ENCODE assay signal across 10 mouse cellular contexts in the genomic region with DNA sequence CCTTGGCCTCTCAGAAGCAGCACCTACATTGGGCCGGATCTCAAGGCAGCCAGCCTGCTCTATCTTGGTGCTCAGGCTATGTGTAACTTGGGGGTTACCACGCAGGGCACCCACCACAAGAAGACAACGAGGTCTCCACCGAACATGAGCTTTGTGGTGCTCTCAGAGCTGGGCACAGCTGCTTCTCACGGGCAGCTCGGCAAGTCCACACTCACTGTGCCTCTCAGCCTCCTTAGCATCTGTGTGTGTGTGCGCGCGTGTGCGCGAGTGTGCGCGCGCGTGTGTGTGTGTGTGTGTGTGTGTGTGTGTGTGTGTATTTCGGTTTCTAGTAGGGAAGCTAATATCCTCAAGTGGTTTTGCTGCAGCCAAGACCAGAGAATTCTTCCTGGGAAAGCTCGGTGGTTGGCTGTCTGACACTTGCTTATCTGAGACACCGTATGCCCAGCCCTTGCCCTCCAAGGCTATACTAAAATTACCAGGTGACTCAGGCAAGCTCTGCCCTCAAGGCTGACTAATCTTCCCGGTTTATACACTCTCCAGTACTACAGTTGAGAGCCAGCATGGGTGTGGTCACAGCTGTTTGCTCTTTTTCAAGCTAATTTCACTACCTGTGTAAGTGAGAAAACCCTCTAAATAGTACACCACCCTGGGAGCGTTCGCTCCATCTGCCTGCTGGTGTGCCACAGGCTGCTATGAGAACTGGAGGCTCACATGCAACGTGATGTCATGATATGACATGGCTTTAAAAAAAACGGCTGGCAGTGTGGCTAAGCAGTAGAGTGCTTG. TPM values are rescaled to one million over a fixed set of nuclear protein-coding genes. Genes with fewer than 3 reads are reported as not detected.
A peak's percentile ranks its signal among the peaks of the same experiment; 100 is the strongest.
DNase-seq lines count a peak whose midpoint lies in the region; ATAC-seq and TF ChIP-seq lines count a peak whose summit lies in the region.
"Had no signal": no experiment of that assay in that cellular context is flagged by ENCODE, and none has a peak within 500 bp of the region (broad histone marks: within the 10 kb centered on the region; RNA-seq: fewer than 3 reads in every experiment).

No protein-coding gene starts in this region.

- no peaks in the 10 kb centered on the region for H3K9me3 ChIP-seq in forebrain, embryonic 11.5 days (ENCODE audit: control insufficient read depth, low read length)
- no peaks in the 10 kb centered on the region for H3K9me3 ChIP-seq in forebrain, embryonic 13.5 days (replicated peaks)
- no peaks in the 10 kb centered on the region for H3K9me3 ChIP-seq in ES-E14 (ENCODE audit: control insufficient read depth, insufficient read depth, low read depth, low read length)
- no peaks in the 10 kb centered on the region for H3K9me3 ChIP-seq in heart, embryonic 13.5 days

- no peak overlapping the region for H3K27ac ChIP-seq in forebrain, embryonic 11.5 days (ENCODE audit: low read depth, low read length)
- no peak overlapping the region for H3K27ac ChIP-seq in forebrain, embryonic 13.5 days
- H3K27ac ChIP-seq in ES-E14 (ENCODE audit: insufficient read depth, low read depth, low read length, poor library complexity, severe bottlenecking), result peak overlapping the region; percentile 42
- H3K27ac ChIP-seq in heart, embryonic 13.5 days (replicated peaks), result peak overlapping the region; percentile 67
- H3K27ac ChIP-seq in left cerebral cortex, adult 2 months, result no peak overlapping the region

- in situ Hi-C loops in ES-E14 (cut with MboI; ENCODE audit: low sequenced_read_pairs in 2 of 2, unreplicated experiment in 2 of 2), result no loop called here

- WGBS in forebrain, embryonic 11.5 days, result 89% methylated on average over 23 of the region's 23 CpGs
- 92% methylated on average over 23 of the region's 23 CpGs for WGBS in forebrain, embryonic 13.5 days
- WGBS in heart, embryonic 13.5 days, result 61% methylated on average over 23 of the region's 23 CpGs

- intact Hi-C loops in left cerebral cortex, adult 2 months (cut with DNase I), result no loop called here

- no peak overlapping the region for H3K4me3 ChIP-seq in forebrain, embryonic 11.5 days (ENCODE audit: low read depth, low read length)
- H3K4me3 ChIP-seq in forebrain, embryonic 13.5 days, result no peak overlapping the region
- H3K4me3 ChIP-seq in ES-E14 (ENCODE audit: insufficient read depth in 1 of 2, low read depth in 1 of 2, low read length in 2 of 2, poor library complexity in 1 of 2, severe bottlenecking in 1 of 2), result peak overlapping the region; percentile 29 to 66; a peak in 3 of 4 replicates
- no peak overlapping the region for H3K4me3 ChIP-seq in heart, embryonic 13.5 days
- no peak overlapping the region for H3K4me3 ChIP-seq in left cerebral cortex, adult 2 months

- H3K9ac ChIP-seq in forebrain, embryonic 11.5 days (ENCODE audit: low read length), result no peak overlapping the region
- H3K9ac ChIP-seq in forebrain, embryonic 13.5 days, result no peak overlapping the region
- H3K9ac ChIP-seq in ES-E14 (ENCODE audit: insufficient read depth, low read depth, low read length, poor library complexity, severe bottlenecking), result peak overlapping the region; percentile 59
- 0 out of 2 replicates have a peak overlapping the region, but pooled peaks have one; percentile 40 for H3K9ac ChIP-seq in heart, embryonic 13.5 days

- H3K27me3 ChIP-seq in forebrain, embryonic 11.5 days (ENCODE audit: control insufficient read depth, insufficient read depth, low read length), result no peaks in the 10 kb centered on the region
- no peaks in the 10 kb centered on the region for H3K27me3 ChIP-seq in forebrain, embryonic 13.5 days
- no peaks in the 10 kb centered on the region for H3K27me3 ChIP-seq in heart, embryonic 13.5 days (replicated peaks)

- no peak for ATAC-seq in forebrain, embryonic 11.5 days (replicated peaks; ENCODE audit: low FRiP score)
- ATAC-seq in forebrain, embryonic 13.5 days, result no peak
- ATAC-seq in heart, embryonic 13.5 days (ENCODE audit: extremely low read depth, insufficient number of reproducible peaks, low FRiP score, low TSS enrichment), result no peak

- no peaks in the 10 kb centered on the region for H3K36me3 ChIP-seq in forebrain, embryonic 11.5 days (ENCODE audit: control insufficient read depth, insufficient read depth, low read length)
- no peaks in the 10 kb centered on the region for H3K36me3 ChIP-seq in forebrain, embryonic 13.5 days (ENCODE audit: poor library complexity, severe bottlenecking)
- 0 out of 2 replicates have a peak, but pooled peaks cover 4% of the 10 kb centered on the region for H3K36me3 ChIP-seq in ES-E14 (ENCODE audit: control insufficient read depth, insufficient read depth, low read length, poor library complexity, severe bottlenecking)
- H3K36me3 ChIP-seq in heart, embryonic 13.5 days, result no peaks in the 10 kb centered on the region

- peak; percentile 44 for DNase-seq in forebrain, embryonic 11.5 days (ENCODE audit: low spot score)
- DNase-seq in ES-E14 (ENCODE audit: low read depth, low spot score), result no peak
- DNase-seq in lung, postnatal 10 days, result peak; percentile 60
- no peak for DNase-seq in left cerebral cortex, adult 2 months (ENCODE audit: extremely low spot score in 1 of 2, low spot score in 2 of 2)
- no peak for DNase-seq in right cerebral cortex, postnatal 14 days
- no peak for DNase-seq in embryo, embryonic 10.5 days (ENCODE audit: low spot score)
- DNase-seq: kidney, postnatal 25 days; thymus, postnatal 14 days had no signal

- H3K4me2 ChIP-seq in forebrain, embryonic 11.5 days (ENCODE audit: low read depth, low read length, severe bottlenecking), result no peak overlapping the region
- H3K4me2 ChIP-seq in forebrain, embryonic 13.5 days, result no peak overlapping the region
- peak overlapping the region; percentile 38 for H3K4me2 ChIP-seq in heart, embryonic 13.5 days

- no peak for TF ChIP-seq CTCF in left cerebral cortex, adult 2 months (IDR thresholded peaks at IDR 0.05)

- H3K4me1 ChIP-seq in forebrain, embryonic 11.5 days (replicated peaks; ENCODE audit: control insufficient read depth, insufficient read depth, low read length), result no peaks in the 10 kb centered on the region
- no peaks in the 10 kb centered on the region for H3K4me1 ChIP-seq in forebrain, embryonic 13.5 days
- H3K4me1 ChIP-seq in ES-E14 (ENCODE audit: control insufficient read depth in 2 of 2, insufficient read depth in 2 of 2, low read length in 2 of 2, poor library complexity in 1 of 2), result peaks cover 6 to 13% of the 10 kb centered on the region in 2 experiments
- H3K4me1 ChIP-seq in heart, embryonic 13.5 days, result peaks cover 28% of the 10 kb centered on the region

TF ChIP-seq in ES-E14, 5 proteins besides CTCF, POLR2A, EP300 and RAD21:
- TF ChIP-seq ZC3H11A (IDR thresholded peaks at IDR 0.05; ENCODE audit: borderline replicate concordance, low read depth, low read length) (no peak), ZNF384 (IDR thresholded peaks at IDR 0.05; ENCODE audit: low read depth, low read length) (no peak), HCFC1 (IDR thresholded peaks at IDR 0.05; ENCODE audit: borderline replicate concordance, insufficient read depth, low read length) (no peak), CHD2 (IDR thresholded peaks at IDR 0.05; ENCODE audit: low read depth, low read length) (no peak), MAFK (IDR thresholded peaks at IDR 0.05; ENCODE audit: insufficient read depth, low read depth, low read length) (no peak)

RNA-seq across cellular contexts. Expression of gene Tor3a, which starts 6.8 kb away (rescaled TPM):
- polyA plus RNA-seq in forebrain, embryonic 11.5 days (2014; fragmentation: Nextera tagmentation; extraction: Ambion mirVana), result 5.2 and 7.8 TPM in 2 replicates
- 3.7 and 6.4 TPM in 2 replicates for polyA plus RNA-seq in forebrain, embryonic 13.5 days (2015; fragmentation: Nextera tagmentation; extraction: Ambion mirVana)
- total RNA-seq in ES-E14 (2012; rRNA removed), result 17.2 and 38.2 TPM in 2 replicates
- polyA plus RNA-seq in heart, embryonic 13.5 days (2015; fragmentation: Nextera tagmentation; extraction: Ambion mirVana), result 4.8 and 5.1 TPM in 2 replicates
- 1 to 10 TPM; 7.3 to 7.9 TPM for total RNA-seq in left cerebral cortex, adult 2 months (2021)

RNA-seq across cellular contexts. Expression of gene Fam20b, which starts 51.6 kb away (rescaled TPM):
- polyA plus RNA-seq in forebrain, embryonic 11.5 days (2014; fragmentation: Nextera tagmentation; extraction: Ambion mirVana), result 22.9 and 23.4 TPM in 2 replicates
- polyA plus RNA-seq in forebrain, embryonic 13.5 days (2015; fragmentation: Nextera tagmentation; extraction: Ambion mirVana), result 18.0 and 18.2 TPM in 2 replicates
- total RNA-seq in ES-E14 (2012; rRNA removed), result 20.1 and 22.2 TPM in 2 replicates
- polyA plus RNA-seq in heart, embryonic 13.5 days (2015; fragmentation: Nextera tagmentation; extraction: Ambion mirVana), result 20.2 and 21.4 TPM in 2 replicates
- 10 to 100 TPM; 74.0 to 78.6 TPM for total RNA-seq in left cerebral cortex, adult 2 months (2021)

Comparison
In these comparisons a context has a peak if more than half of its experiments do, and no peak if none do; other contexts are left out.
1. DNase-seq: peak in forebrain, embryonic 11.5 days (single experiment) and lung, postnatal 10 days (single experiment); none in ES-E14 (single experiment), left cerebral cortex, adult 2 months (0 of 2), right cerebral cortex, postnatal 14 days (single experiment) and embryo, embryonic 10.5 days (single experiment).
2. H3K27ac ChIP-seq: peak in ES-E14 (single experiment) and heart, embryonic 13.5 days (single experiment); none in forebrain, embryonic 11.5 days (single experiment), forebrain, embryonic 13.5 days (single experiment) and left cerebral cortex, adult 2 months (single experiment).
3. H3K4me3 ChIP-seq: peak in ES-E14 (2 of 2); none in forebrain, embryonic 11.5 days (single experiment), forebrain, embryonic 13.5 days (single experiment), heart, embryonic 13.5 days (single experiment) and left cerebral cortex, adult 2 months (single experiment).
4. H3K9ac ChIP-seq: peak in ES-E14 (single experiment) and heart, embryonic 13.5 days (single experiment); none in forebrain, embryonic 11.5 days (single experiment) and forebrain, embryonic 13.5 days (single experiment).